ENCODE assay signal across 8 mouse cellular contexts in genomic region chr5:105620505-105621116, GRCm38 (mm10).
DNase-seq lines count a peak whose midpoint lies in the region; ATAC-seq lines count a peak whose summit lies in the region.

No protein-coding gene starts in this region.

- no peaks in the 10 kb centered on the region for H3K36me3 ChIP-seq in lung, embryonic 15.5 days
- H3K36me3 ChIP-seq in forebrain, embryonic 11.5 days (ENCODE audit: control insufficient read depth, insufficient read depth, low read length) = no peaks in the 10 kb centered on the region

- H3K27ac ChIP-seq in lung, embryonic 15.5 days = peak overlapping the region; percentile 76
- no peak overlapping the region for H3K27ac ChIP-seq in forebrain, embryonic 11.5 days (ENCODE audit: low read depth, low read length)

- H3K4me3 ChIP-seq in lung, embryonic 15.5 days = no peak overlapping the region
- no peak overlapping the region for H3K4me3 ChIP-seq in forebrain, embryonic 11.5 days (ENCODE audit: low read depth, low read length)

- no peaks in the 10 kb centered on the region for H3K27me3 ChIP-seq in lung, embryonic 15.5 days
- H3K27me3 ChIP-seq in forebrain, embryonic 11.5 days (ENCODE audit: control insufficient read depth, insufficient read depth, low read length) = no peaks in the 10 kb centered on the region

- no peak overlapping the region for H3K9ac ChIP-seq in lung, embryonic 15.5 days
- H3K9ac ChIP-seq in forebrain, embryonic 11.5 days (ENCODE audit: low read length) = no peak overlapping the region

- H3K4me2 ChIP-seq in lung, embryonic 15.5 days = no peak overlapping the region
- H3K4me2 ChIP-seq in forebrain, embryonic 11.5 days (ENCODE audit: low read depth, low read length, severe bottlenecking) = no peak overlapping the region

- WGBS in lung, embryonic 15.5 days = 43% methylated on average over 6 of the region's 6 CpGs
- 83% methylated on average over 6 of the region's 6 CpGs for WGBS in forebrain, embryonic 11.5 days

- peak; percentile 60; the same call in 1 of the 2 replicates for ATAC-seq in lung, embryonic 15.5 days (ENCODE audit: borderline replicate concordance, extremely low read depth, low FRiP score, low TSS enrichment)
- ATAC-seq in forebrain, embryonic 11.5 days (replicated peaks; ENCODE audit: low FRiP score) = no peak

- no peaks in the 10 kb centered on the region for H3K9me3 ChIP-seq in lung, embryonic 15.5 days
- H3K9me3 ChIP-seq in forebrain, embryonic 11.5 days (ENCODE audit: control insufficient read depth, low read length) = no peaks in the 10 kb centered on the region

- H3K4me1 ChIP-seq in lung, embryonic 15.5 days = peaks cover 12% of the 10 kb centered on the region
- no peaks in the 10 kb centered on the region for H3K4me1 ChIP-seq in forebrain, embryonic 11.5 days (replicated peaks; ENCODE audit: control insufficient read depth, insufficient read depth, low read length)

- DNase-seq in layer of hippocampus, adult 11-12 months (ENCODE audit: low spot score) = peak; percentile 39
- DNase-seq in layer of hippocampus, postnatal 10 days (ENCODE audit: low spot score in 2 of 2) = no peak
- peak; percentile 29 to 52 for DNase-seq in frontal cortex, postnatal 25 days (ENCODE audit: low spot score in 2 of 2)
- DNase-seq in kidney, adult 18-20 months = peak; percentile 51
- DNase-seq in cerebellum, postnatal 10 days = no peak
- DNase-seq in forebrain, embryonic 11.5 days (ENCODE audit: low spot score) = no peak
- DNase-seq in thymus, postnatal 36 days = no peak

Comparison
In these comparisons a context has a peak if more than half of its experiments do, and no peak if none do; other contexts are left out.
1. DNase-seq: peak in layer of hippocampus, adult 11-12 months (single experiment), frontal cortex, postnatal 25 days (2 of 2) and kidney, adult 18-20 months (single experiment); none in layer of hippocampus, postnatal 10 days (0 of 2), cerebellum, postnatal 10 days (0 of 2), forebrain, embryonic 11.5 days (single experiment) and thymus, postnatal 36 days (0 of 2).